Mouse (Mus musculus) heart, embryonic 13.5 days (tissue): ENCODE measurements at regions not wholly inside any gene's neighbourhood (a gene's known extent, or its start where the extent isn't known, plus 50 kb on each side); places are given as distances from the start of the nearest gene placed in this dataset.

Experiments
- ATAC-seq: fragments of 200-750 bp; cut with Nextera tagmentation; 2 replicates; pipeline ENCODE4 v1.8.0; 2017; ENCODE audit warnings: moderate TSS enrichment; ENCODE audit not compliant: insufficient number of reproducible peaks, low FRiP score, low TSS enrichment; ENCODE audit errors: extremely low read depth
- H3K27ac ChIP-seq: fragments of 300-500 bp; sonication (generic); replicated peaks from 2 replicates; pipeline ENCODE4 v1.5.1; 2015; ENCODE audit warnings: moderate library complexity, mild to moderate bottlenecking, inconsistent platforms
- H3K27me3 ChIP-seq: fragments of 300-500 bp; sonication (generic); replicated peaks from 2 replicates; pipeline ENCODE4 v1.6.1; 2015; ENCODE audit warnings: mild to moderate bottlenecking, inconsistent platforms
- H3K36me3 ChIP-seq: fragments of 300-500 bp; sonication (generic); 2 replicates; pipeline ENCODE4 v1.6.1; 2015; ENCODE audit warnings: mild to moderate bottlenecking, inconsistent platforms
- H3K4me1 ChIP-seq: fragments of 300-500 bp; sonication (generic); 2 replicates; pipeline ENCODE4 v1.6.1; 2015; ENCODE audit warnings: inconsistent platforms
- H3K4me2 ChIP-seq: fragments of 300-500 bp; sonication (generic); 2 replicates; pipeline ENCODE4 v1.6.1; 2015; ENCODE audit warnings: inconsistent platforms, mild to moderate bottlenecking, moderate library complexity
- H3K4me3 ChIP-seq: fragments of 300-500 bp; sonication (generic); 2 replicates; pipeline ENCODE4 v1.5.1; 2015; ENCODE audit warnings: moderate library complexity, mild to moderate bottlenecking, inconsistent platforms
- H3K9ac ChIP-seq: fragments of 300-500 bp; sonication (generic); 2 replicates; pipeline ENCODE4 v1.6.1; 2015; ENCODE audit warnings: inconsistent platforms, mild to moderate bottlenecking, moderate library complexity
- H3K9me3 ChIP-seq: fragments of 300-500 bp; sonication (generic); 2 replicates; pipeline ENCODE4 v1.6.1; 2016; ENCODE audit warnings: inconsistent platforms
- WGBS: fragments of 180-500 bp; shearing (Covaris S2); methylation state at CpG from one replicate; pipeline ENCODE4 v1.1.7; 2015; ENCODE audit warnings: mixed read lengths; 5-methylcytosine and 5-hydroxymethylcytosine counted together

GRCm38 (mm10) chr5:101112151-101112769 lies 266.7 kb downstream of the Gpat3 start:
- Histone ChIP-seq H3K9ac (no peak overlapping the region), H3K27me3 (no peaks in the 10 kb centered on the region), H3K4me2 (no peak overlapping the region), H3K36me3 (no peaks in the 10 kb centered on the region), H3K4me3 (no peak overlapping the region), H3K9me3 (no peaks in the 10 kb centered on the region), H3K4me1 (peaks cover 22% of the 10 kb centered on the region), H3K27ac (0 out of 2 replicates have a peak overlapping the region, but pooled peaks have one; percentile 22)
- ATAC-seq, result no peak
- 46% methylated on average over 7 of the region's 7 CpGs for WGBS

GRCm38 (mm10) chr5:101111619-101112018 lies 266.1 kb downstream of the Gpat3 start:
- WGBS, result 27% methylated on average over 4 of the region's 4 CpGs
- H3K4me1 ChIP-seq, result peaks cover 22% of the 10 kb centered on the region

GRCm38 (mm10) chr5:101100975-101101699 lies 255.6 kb downstream of the Gpat3 start:
- Histone ChIP-seq H3K4me3 (no peak overlapping the region), H3K4me2 (no peak overlapping the region), H3K9ac (no peak overlapping the region), H3K4me1 (no peaks in the 10 kb centered on the region), H3K9me3 (no peaks in the 10 kb centered on the region), H3K27me3 (no peaks in the 10 kb centered on the region), H3K27ac (no peak overlapping the region), H3K36me3 (no peaks in the 10 kb centered on the region)
- WGBS, result 76% methylated on average over 11 of the region's 11 CpGs
- ATAC-seq, result no peak

More at GRCm38 (mm10) chr5:101111619-101112018, 266.1 kb downstream of the Gpat3 start:
- H3K9ac ChIP-seq, result no peak overlapping the region
- H3K27ac ChIP-seq, result 0 out of 2 replicates have a peak overlapping the region, but pooled peaks have one; percentile 22
- no peaks in the 10 kb centered on the region for H3K9me3 ChIP-seq
- ATAC-seq, result no peak
- no peaks in the 10 kb centered on the region for H3K27me3 ChIP-seq
- H3K4me3 ChIP-seq, result no peak overlapping the region
- no peaks in the 10 kb centered on the region for H3K36me3 ChIP-seq
- H3K4me2 ChIP-seq, result no peak overlapping the region

- no peak; the same call in 1 of the 2 replicates for ATAC-seq
- no peaks in the 10 kb centered on the region for H3K27me3 ChIP-seq
- H3K4me1 ChIP-seq, result peaks cover 11% of the 10 kb centered on the region
- H3K9ac ChIP-seq, result no peak overlapping the region
- peak overlapping the region; percentile 37 for H3K4me2 ChIP-seq
- 58% methylated on average over 21 of the region's 21 CpGs for WGBS
- H3K27ac ChIP-seq, result no peak overlapping the region
- H3K9me3 ChIP-seq, result no peaks in the 10 kb centered on the region
- H3K4me3 ChIP-seq, result no peak overlapping the region
- H3K36me3 ChIP-seq, result no peaks in the 10 kb centered on the region
Measured at GRCm38 (mm10) chr5:101091027-101091598, 245.6 kb downstream of the Gpat3 start.

GRCm38 (mm10) chr5:101090415-101091026 lies 245.0 kb downstream of the Gpat3 start:
- Histone ChIP-seq H3K9me3 (no peaks in the 10 kb centered on the region), H3K4me3 (no peak overlapping the region), H3K36me3 (no peaks in the 10 kb centered on the region), H3K4me1 (peaks cover 11% of the 10 kb centered on the region), H3K4me2 (peak overlapping the region; percentile 37), H3K27ac (no peak overlapping the region), H3K27me3 (no peaks in the 10 kb centered on the region), H3K9ac (no peak overlapping the region)
- 69% methylated on average over 7 of the region's 7 CpGs for WGBS
- ATAC-seq, result no peak

- no peaks in the 10 kb centered on the region for H3K27me3 ChIP-seq
- peaks cover under 1% of the 10 kb centered on the region; the same call in 1 of the 2 replicates for H3K4me1 ChIP-seq
- no peak for ATAC-seq
- no peak overlapping the region for H3K27ac ChIP-seq
- H3K9ac ChIP-seq, result no peak overlapping the region
- H3K9me3 ChIP-seq, result no peaks in the 10 kb centered on the region
- no peak overlapping the region for H3K4me3 ChIP-seq
- no peaks in the 10 kb centered on the region for H3K36me3 ChIP-seq
- no peak overlapping the region for H3K4me2 ChIP-seq
- 64% methylated on average over 3 of the region's 3 CpGs for WGBS
Measured at GRCm38 (mm10) chr5:101085199-101085598, 239.7 kb downstream of the Gpat3 start.

GRCm38 (mm10) chr5:101082611-101083010 lies 237.1 kb downstream of the Gpat3 start:
- H3K27ac ChIP-seq, result no peak overlapping the region
- no peaks in the 10 kb centered on the region for H3K27me3 ChIP-seq
- no peaks in the 10 kb centered on the region for H3K9me3 ChIP-seq
- 79% methylated on average over 20 of the region's 20 CpGs for WGBS
- no peak overlapping the region for H3K9ac ChIP-seq
- H3K4me3 ChIP-seq, result no peak overlapping the region
- no peaks in the 10 kb centered on the region for H3K36me3 ChIP-seq
- H3K4me2 ChIP-seq, result no peak overlapping the region
- no peaks in the 10 kb centered on the region for H3K4me1 ChIP-seq
- ATAC-seq, result no peak

- Histone ChIP-seq H3K27ac (no peak overlapping the region), H3K9ac (no peak overlapping the region), H3K36me3 (no peaks in the 10 kb centered on the region), H3K4me3 (no peak overlapping the region), H3K4me2 (no peak overlapping the region), H3K27me3 (no peaks in the 10 kb centered on the region), H3K4me1 (no peaks in the 10 kb centered on the region), H3K9me3 (no peaks in the 10 kb centered on the region)
- no peak for ATAC-seq
- WGBS, result 74% methylated on average over 3 of the region's 3 CpGs
Measured at GRCm38 (mm10) chr5:101064308-101064707, 218.8 kb downstream of the Gpat3 start.

GRCm38 (mm10) chr5:101063254-101063653 lies 217.7 kb downstream of the Gpat3 start:
- Histone ChIP-seq H3K27ac (no peak overlapping the region), H3K4me2 (no peak overlapping the region), H3K4me3 (no peak overlapping the region), H3K9me3 (no peaks in the 10 kb centered on the region), H3K9ac (no peak overlapping the region), H3K27me3 (no peaks in the 10 kb centered on the region), H3K36me3 (no peaks in the 10 kb centered on the region), H3K4me1 (no peaks in the 10 kb centered on the region)
- no peak for ATAC-seq
- WGBS, result 84% methylated on average over 4 of the region's 4 CpGs

GRCm38 (mm10) chr5:101051591-101051990 lies 206.1 kb downstream of the Gpat3 start:
- Histone ChIP-seq H3K36me3 (no peaks in the 10 kb centered on the region), H3K4me1 (no peaks in the 10 kb centered on the region), H3K9ac (no peak overlapping the region), H3K4me3 (no peak overlapping the region), H3K27ac (no peak overlapping the region), H3K4me2 (no peak overlapping the region), H3K27me3 (no peaks in the 10 kb centered on the region), H3K9me3 (no peaks in the 10 kb centered on the region)
- WGBS, result 65% methylated on average over 7 of the region's 7 CpGs
- no peak for ATAC-seq

GRCm38 (mm10) chr5:101040488-101040887 lies 195.0 kb downstream of the Gpat3 start:
- H3K27ac ChIP-seq, result peak overlapping the region; percentile 79

More at GRCm38 (mm10) chr5:101040488-101040887, 195.0 kb downstream of the Gpat3 start:
- Histone ChIP-seq H3K4me3 (peak overlapping the region; percentile 17; the same call in 1 of the 2 replicates), H3K9ac (peak overlapping the region; percentile 14; the same call in 1 of the 2 replicates), H3K9me3 (no peaks in the 10 kb centered on the region), H3K4me2 (peak overlapping the region; percentile 55), H3K27me3 (no peaks in the 10 kb centered on the region), H3K36me3 (no peaks in the 10 kb centered on the region), H3K4me1 (peaks cover 14% of the 10 kb centered on the region)
- ATAC-seq, result peak; percentile 54; the same call in 1 of the 2 replicates
- 30% methylated on average over 9 of the region's 9 CpGs for WGBS
